ENCODE assay signal across 31 mouse cellular contexts in the genomic region with DNA sequence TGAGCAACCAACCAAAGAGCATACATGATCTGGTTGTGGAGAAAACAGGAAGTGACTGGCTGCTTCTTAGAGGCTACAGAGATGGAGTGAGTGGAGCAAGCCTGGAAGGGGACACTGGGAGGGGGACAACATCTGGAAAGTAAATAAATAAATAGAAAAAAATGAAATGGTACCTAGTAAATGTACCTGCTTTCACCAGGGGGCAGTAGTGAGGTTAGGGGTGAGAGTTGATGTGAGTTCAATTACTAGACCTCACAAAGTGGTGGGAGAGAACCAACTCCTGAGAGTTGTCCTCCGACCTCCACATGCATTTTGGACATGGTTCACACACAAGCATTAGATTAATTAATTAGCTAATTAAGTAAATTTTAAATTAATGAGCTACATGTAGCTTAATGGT.
DNase-seq lines count a peak whose midpoint lies in the region; ATAC-seq and TF ChIP-seq lines count a peak whose summit lies in the region.
"Had no signal": no experiment of that assay in that cellular context is flagged by ENCODE, and none has a peak within 500 bp of the region (broad histone marks: within the 10 kb centered on the region; RNA-seq: fewer than 3 reads in every experiment).

No protein-coding gene starts in this region.

- H3K27me3 ChIP-seq in kidney, postnatal 0 days (ENCODE audit: insufficient read depth, low read length) = no peaks in the 10 kb centered on the region
- no peaks in the 10 kb centered on the region for H3K27me3 ChIP-seq in E14TG2a.4 (ENCODE audit: insufficient read depth, low read length)
- no peaks in the 10 kb centered on the region for H3K27me3 ChIP-seq in midbrain, embryonic 14.5 days (ENCODE audit: control insufficient read depth, insufficient read depth, low read length)
- H3K27me3 ChIP-seq: CH12.LX; embryonic facial prominence, embryonic 13.5 days; forebrain, embryonic 12.5 days; forebrain, embryonic 15.5 days; heart, embryonic 13.5 days; Patski had no signal

- no peak overlapping the region for H3K9ac ChIP-seq in kidney, postnatal 0 days (ENCODE audit: low read depth, low read length)
- no peak overlapping the region for H3K9ac ChIP-seq in ES-E14 (ENCODE audit: insufficient read depth, low read depth, low read length, poor library complexity, severe bottlenecking)
- no peak overlapping the region for H3K9ac ChIP-seq in midbrain, embryonic 14.5 days (replicated peaks; ENCODE audit: low read length)
- H3K9ac ChIP-seq: embryonic facial prominence, embryonic 13.5 days; forebrain, embryonic 12.5 days; forebrain, embryonic 15.5 days; heart, embryonic 13.5 days; hindbrain, embryonic 14.5 days had no signal

- in situ Hi-C loops in ES-E14 (cut with MboI; ENCODE audit: low sequenced_read_pairs in 2 of 2, unreplicated experiment in 2 of 2) = no loop called here

- no peak overlapping the region for H3K27ac ChIP-seq in kidney, postnatal 0 days
- no peak overlapping the region for H3K27ac ChIP-seq in ES-E14 (ENCODE audit: insufficient read depth, low read depth, low read length, poor library complexity, severe bottlenecking)
- no peak overlapping the region for H3K27ac ChIP-seq in midbrain, embryonic 14.5 days (replicated peaks; ENCODE audit: low read depth, low read length)
- H3K27ac ChIP-seq: embryonic facial prominence, embryonic 10.5 days; embryonic facial prominence, embryonic 13.5 days; forebrain, embryonic 12.5 days; forebrain, embryonic 15.5 days; heart, adult 2 months; heart, embryonic 10.5 days; heart, embryonic 13.5 days; hindbrain, embryonic 14.5 days; hindbrain, postnatal 0 days had no signal

- 91% methylated on average over 1 of the region's 1 CpGs for WGBS in kidney, postnatal 0 days
- 95% methylated on average over 1 of the region's 1 CpGs for WGBS in midbrain, embryonic 14.5 days

- DNase-seq in kidney, postnatal 0 days (ENCODE audit: low spot score) = no peak
- no peak for DNase-seq in kidney, postnatal 25 days
- peak; percentile 15 for DNase-seq in ES-E14 (ENCODE audit: low read depth, low spot score)
- no peak for DNase-seq in midbrain, embryonic 14.5 days
- DNase-seq: adrenal gland, postnatal 10 days; B cell, adult 2 months; cerebellum, adult 18-20 months; cerebellum, adult 9-11 months; cerebellum, postnatal 36 days; embryo, embryonic 11 days; gastrocnemius, postnatal 10 days; gastrocnemius, postnatal 36 days; heart, adult 2 months; heart, postnatal 14 days; heart, postnatal 4 days had no signal

- H3K4me1 ChIP-seq in kidney, postnatal 0 days (replicated peaks; ENCODE audit: insufficient read depth, low read length) = no peaks in the 10 kb centered on the region
- H3K4me1 ChIP-seq in E14TG2a.4 (replicated peaks; ENCODE audit: low read depth, low read length) (no peaks in the 10 kb centered on the region), ES-E14 (ENCODE audit: control insufficient read depth in 2 of 2, insufficient read depth in 2 of 2, low read length in 2 of 2, poor library complexity in 1 of 2) (no peaks in the 10 kb centered on the region)
- H3K4me1 ChIP-seq in midbrain, embryonic 14.5 days (ENCODE audit: control insufficient read depth, insufficient read depth, low read length) = no peaks in the 10 kb centered on the region
- H3K4me1 ChIP-seq: embryonic facial prominence, embryonic 10.5 days; forebrain, embryonic 12.5 days; forebrain, embryonic 15.5 days; heart, embryonic 10.5 days; heart, embryonic 13.5 days had no signal

- no peak overlapping the region for H3K4me2 ChIP-seq in kidney, postnatal 0 days (ENCODE audit: low read length)
- H3K4me2 ChIP-seq in midbrain, embryonic 14.5 days (ENCODE audit: low read length) = no peak overlapping the region
- H3K4me2 ChIP-seq: embryonic facial prominence, embryonic 13.5 days; forebrain, embryonic 12.5 days; forebrain, embryonic 15.5 days; heart, embryonic 13.5 days; hindbrain, embryonic 14.5 days had no signal

- no peak for ATAC-seq in kidney, postnatal 0 days (replicated peaks; ENCODE audit: low FRiP score, low read depth)
- ATAC-seq in midbrain, embryonic 14.5 days (ENCODE audit: low FRiP score, low TSS enrichment) = no peak; the same call in 1 of the 2 replicates
- ATAC-seq in activated CD4-positive, CD25-positive, alpha-beta regulatory T cell, adult 4 months = no peak
- ATAC-seq: forebrain, embryonic 15.5 days; hindbrain, postnatal 0 days; inflammation-experienced regulatory T-cells, adult 6 months; intestine, embryonic 16.5 days; Patski had no signal

- TF ChIP-seq CTCF in kidney, postnatal 0 days (IDR thresholded peaks at IDR 0.05; ENCODE audit: low read depth) = peak; percentile 5; the same call in 1 of the 2 replicates
- TF ChIP-seq CTCF in E14TG2a.4 (conservative IDR thresholded peaks at IDR 0.05; ENCODE audit: low read length) = peak; percentile 31

- no peaks in the 10 kb centered on the region for H3K36me3 ChIP-seq in kidney, postnatal 0 days (ENCODE audit: insufficient read depth, low read length)
- H3K36me3 ChIP-seq in E14TG2a.4 (ENCODE audit: insufficient read depth, low read length) = no peaks in the 10 kb centered on the region
- no peaks in the 10 kb centered on the region for H3K36me3 ChIP-seq in ES-E14 (ENCODE audit: control insufficient read depth, insufficient read depth, low read length, poor library complexity, severe bottlenecking)
- no peaks in the 10 kb centered on the region for H3K36me3 ChIP-seq in midbrain, embryonic 14.5 days (ENCODE audit: control insufficient read depth, insufficient read depth, low read length)
- H3K36me3 ChIP-seq: embryonic facial prominence, embryonic 10.5 days; embryonic facial prominence, embryonic 13.5 days; forebrain, embryonic 12.5 days; forebrain, embryonic 15.5 days; G1E; heart, embryonic 10.5 days; heart, embryonic 13.5 days had no signal

- H3K9me3 ChIP-seq in kidney, postnatal 0 days (replicated peaks; ENCODE audit: low read length) = no peaks in the 10 kb centered on the region
- H3K9me3 ChIP-seq in E14TG2a.4 (ENCODE audit: low read length) (no peaks in the 10 kb centered on the region), ES-E14 (ENCODE audit: control insufficient read depth, insufficient read depth, low read depth, low read length) (no peaks in the 10 kb centered on the region)
- no peaks in the 10 kb centered on the region for H3K9me3 ChIP-seq in midbrain, embryonic 14.5 days (ENCODE audit: control insufficient read depth, low read length)
- H3K9me3 ChIP-seq: embryonic facial prominence, embryonic 10.5 days; embryonic facial prominence, embryonic 13.5 days; forebrain, embryonic 12.5 days; forebrain, embryonic 15.5 days; heart, embryonic 10.5 days; heart, embryonic 13.5 days had no signal

- no peak overlapping the region for H3K4me3 ChIP-seq in kidney, postnatal 0 days (replicated peaks; ENCODE audit: low read depth, low read length)
- no peak overlapping the region for H3K4me3 ChIP-seq in E14TG2a.4 (replicated peaks; ENCODE audit: low read length)
- no peak overlapping the region for H3K4me3 ChIP-seq in ES-E14 (ENCODE audit: insufficient read depth in 1 of 2, low read depth in 1 of 2, low read length in 2 of 2, poor library complexity in 1 of 2, severe bottlenecking in 1 of 2)
- no peak overlapping the region for H3K4me3 ChIP-seq in midbrain, embryonic 14.5 days (replicated peaks; ENCODE audit: low read depth, low read length)
- H3K4me3 ChIP-seq: embryonic facial prominence, embryonic 10.5 days; embryonic facial prominence, embryonic 13.5 days; erythroblast, embryonic 14.5 days; forebrain, embryonic 12.5 days; forebrain, embryonic 15.5 days; heart, adult 2 months; heart, embryonic 10.5 days; heart, embryonic 13.5 days had no signal

TF ChIP-seq in ES-E14, 5 proteins besides CTCF, POLR2A, EP300 and RAD21:
- TF ChIP-seq HCFC1 (IDR thresholded peaks at IDR 0.05; ENCODE audit: borderline replicate concordance, insufficient read depth, low read length) (no peak), ZNF384 (IDR thresholded peaks at IDR 0.05; ENCODE audit: low read depth, low read length) (0 out of 2 replicates have a peak, but pooled peaks have one; percentile 16), ZC3H11A (IDR thresholded peaks at IDR 0.05; ENCODE audit: borderline replicate concordance, low read depth, low read length) (no peak), CHD2 (IDR thresholded peaks at IDR 0.05; ENCODE audit: low read depth, low read length) (no peak), MAFK (IDR thresholded peaks at IDR 0.05; ENCODE audit: insufficient read depth, low read depth, low read length) (no peak)
